In genomic region chr5:93245280-93245679, GRCm38 (mm10) we compare ENCODE assay signal across 19 mouse cellular contexts. TPM values are rescaled to one million over a fixed set of nuclear protein-coding genes. Genes with fewer than 3 reads are reported as not detected.
"Had no signal": no experiment of that assay in that cellular context is flagged by ENCODE, and none has a peak within 500 bp of the region (broad histone marks: within the 10 kb centered on the region; RNA-seq: fewer than 3 reads in every experiment).

No protein-coding gene starts in this region.

- H3K4me1 ChIP-seq: lung, embryonic 15.5 days; midbrain, embryonic 13.5 days; midbrain, embryonic 15.5 days; neural tube, embryonic 13.5 days; stomach, embryonic 15.5 days had no signal

- DNase-seq: liver, postnatal 0 days; lung, adult 2 months; lung, postnatal 14 days; lung, postnatal 36 days; right cerebral cortex, postnatal 14 days; thymus, adult 2 months; thymus, postnatal 25 days; thymus, postnatal 4 days had no signal

- H3K27ac ChIP-seq: lung, embryonic 15.5 days; macrophage; midbrain, embryonic 13.5 days; midbrain, embryonic 15.5 days; neural tube, embryonic 13.5 days; stomach, embryonic 15.5 days; stomach, postnatal 0 days had no signal

- H3K4me2 ChIP-seq: lung, embryonic 15.5 days; midbrain, embryonic 11.5 days; midbrain, embryonic 13.5 days; midbrain, embryonic 15.5 days; neural tube, embryonic 13.5 days; stomach, embryonic 15.5 days had no signal

- H3K27me3 ChIP-seq: lung, embryonic 15.5 days; megakaryocyte, embryonic 14.5 days; midbrain, embryonic 13.5 days; midbrain, embryonic 15.5 days; neural tube, embryonic 13.5 days; stomach, embryonic 15.5 days had no signal

- H3K9me3 ChIP-seq: lung, embryonic 15.5 days; midbrain, embryonic 13.5 days; midbrain, embryonic 15.5 days; neural tube, embryonic 13.5 days; stomach, embryonic 15.5 days had no signal

- H3K36me3 ChIP-seq: lung, embryonic 15.5 days; midbrain, embryonic 13.5 days; midbrain, embryonic 15.5 days; neural tube, embryonic 13.5 days; stomach, embryonic 15.5 days had no signal

- H3K9ac ChIP-seq: liver, postnatal 0 days; lung, embryonic 15.5 days; midbrain, embryonic 13.5 days; midbrain, embryonic 15.5 days; neural tube, embryonic 13.5 days; stomach, embryonic 15.5 days had no signal

- H3K4me3 ChIP-seq: lung, embryonic 15.5 days; megakaryocyte, embryonic 14.5 days; midbrain, embryonic 13.5 days; midbrain, embryonic 15.5 days; neural tube, embryonic 13.5 days; stomach, embryonic 15.5 days had no signal

- ATAC-seq: liver, postnatal 0 days; lung, postnatal 0 days; midbrain, embryonic 13.5 days; midbrain, embryonic 15.5 days had no signal

RNA-seq across cellular contexts. Expression of gene 2010109A12Rik, which starts 39.0 kb away (rescaled TPM):
- total RNA-seq: midbrain, postnatal 0 days had no signal
- polyA plus RNA-seq: lung, adult 2 months; macrophage had no signal
